Mouse (Mus musculus) hindbrain, postnatal 0 days (tissue): ENCODE results near the gene Zfp64. TPM values are rescaled to one million over a fixed set of nuclear protein-coding genes. Genes with fewer than 3 reads are reported as not detected.
A peak's percentile ranks its signal among the peaks of the same experiment; 100 is the strongest.

Experiments
- ATAC-seq: fragments of 200-750 bp; cut with Nextera tagmentation; 2 replicates; pipeline ENCODE4 v1.8.0; 2017; ENCODE audit warnings: mild to moderate bottlenecking, moderate TSS enrichment, moderate library complexity
- DNase-seq: peaks from one replicate; pipeline ENCODE4 v3.0.0-alpha.2; 2015; ENCODE audit warnings: low spot score
- H3K27ac ChIP-seq: fragments of 300-500 bp; sonication (generic); 2 replicates; pipeline ENCODE4 v1.5.1; 2014; ENCODE audit warnings: mild to moderate bottlenecking
- H3K27me3 ChIP-seq: fragments of 300-500 bp; sonication (generic); 2 replicates; pipeline ENCODE4 v1.6.1; 2014; ENCODE audit warnings: low read length, mixed read lengths; ENCODE audit not compliant: insufficient read depth
- H3K36me3 ChIP-seq: fragments of 300-500 bp; sonication (generic); 2 replicates; pipeline ENCODE4 v1.6.1; 2014; ENCODE audit warnings: low read length, mixed read lengths; ENCODE audit not compliant: insufficient read depth
- H3K4me1 ChIP-seq: fragments of 300-500 bp; sonication (generic); 2 replicates; pipeline ENCODE4 v1.6.1; 2014; ENCODE audit warnings: antibody characterized with exemption, low read length, mixed read lengths; ENCODE audit not compliant: insufficient read depth
- H3K4me2 ChIP-seq: fragments of 300-500 bp; sonication (generic); 2 replicates; pipeline ENCODE4 v1.6.1; 2014; ENCODE audit warnings: low read depth, mild to moderate bottlenecking, low read length, moderate library complexity, mixed read lengths
- H3K4me3 ChIP-seq: fragments of 300-500 bp; sonication (generic); 2 replicates; pipeline ENCODE4 v1.5.1; 2014; ENCODE audit warnings: low read length
- H3K9ac ChIP-seq: fragments of 300-500 bp; sonication (generic); replicated peaks from 2 replicates; pipeline ENCODE4 v1.6.1; 2014; ENCODE audit warnings: mild to moderate bottlenecking, low read length, moderate library complexity, mixed read lengths
- H3K9me3 ChIP-seq: fragments of 300-500 bp; sonication (generic); 2 replicates; pipeline ENCODE4 v1.6.1; 2016; ENCODE audit warnings: low read length, mixed read lengths
- CTCF ChIP-seq: IDR thresholded peaks from 2 replicates; pipeline ENCODE4 v1.5.1; 2016; ENCODE audit warnings: antibody characterized with exemption, control low read depth, low read depth
- WGBS: fragments of 180-500 bp; shearing (Covaris S2); extraction: QIAGEN DNeasy Blood & Tissue Kit; methylation state at CpG from one replicate; pipeline ENCODE4 v1.1.7; 2014; 5-methylcytosine and 5-hydroxymethylcytosine counted together
- polyA plus RNA-seq: library from polyadenylated mRNA; unstranded; fragments of >200 nt; fragmentation: Nextera tagmentation; extraction: Ambion mirVana; gene quantifications from 2 replicates; pipeline ENCODE4 v1.2.1, GENCODE M21; 2015
- total RNA-seq: library from RNA; depleted of rRNA; stranded (reverse); fragments of >200 nt; gene quantifications from 2 replicates; pipeline ENCODE4 v1.2.3, GENCODE M21; 2014

Gene Zfp64
- total and polyA plus RNA-seq, 2 experiments from 2014 or later, result 27.5 to 44.3 TPM

- H3K27ac ChIP-seq, result no peak overlapping the region
- 86% methylated on average over 35 of the region's 35 CpGs for WGBS
- no peaks in the 10 kb centered on the region for H3K4me1 ChIP-seq
- peaks cover 34% of the 10 kb centered on the region for H3K36me3 ChIP-seq
- H3K27me3 ChIP-seq, result no peaks in the 10 kb centered on the region
- no peak overlapping the region for H3K4me3 ChIP-seq
- no peak for DNase-seq
- ATAC-seq, result no peak
- TF ChIP-seq CTCF, result no peak
- H3K9me3 ChIP-seq, result no peaks in the 10 kb centered on the region
- no peak overlapping the region for H3K4me2 ChIP-seq
- no peak overlapping the region for H3K9ac ChIP-seq
Measured at GRCm38 (mm10) chr2:168935165-168935564, 20.2 kb downstream of the Zfp64 start.

- no peak overlapping the region for H3K27ac ChIP-seq
- no peaks in the 10 kb centered on the region for H3K9me3 ChIP-seq
- H3K27me3 ChIP-seq, result no peaks in the 10 kb centered on the region
- WGBS, result 92% methylated on average over 14 of the region's 14 CpGs
- H3K36me3 ChIP-seq, result peaks cover 26% of the 10 kb centered on the region
- no peaks in the 10 kb centered on the region for H3K4me1 ChIP-seq
- no peak for TF ChIP-seq CTCF
- no peak for DNase-seq
- H3K9ac ChIP-seq, result no peak overlapping the region
- ATAC-seq, result no peak
- no peak overlapping the region for H3K4me2 ChIP-seq
- no peak overlapping the region for H3K4me3 ChIP-seq
Measured at GRCm38 (mm10) chr2:168931686-168932085, 23.7 kb downstream of the Zfp64 start.

- whole genome bisulfite sequencing, result 32% methylated on average over 10 of the region's 10 CpGs
- ATAC-seq (no peak), DNase-seq (peak; percentile 79)
- Histone ChIP-seq H3K4me2 (no peak overlapping the region), H3K27me3 (no peaks in the 10 kb centered on the region), H3K9me3 (no peaks in the 10 kb centered on the region), H3K27ac (no peak overlapping the region), H3K9ac (no peak overlapping the region), H3K36me3 (peaks cover 24% of the 10 kb centered on the region; the same call in 1 of the 2 replicates), H3K4me1 (no peaks in the 10 kb centered on the region), H3K4me3 (no peak overlapping the region)
- peak; percentile 79 for TF ChIP-seq CTCF
Measured at GRCm38 (mm10) chr2:168929691-168930090, 25.7 kb downstream of the Zfp64 start.

GRCm38 (mm10) chr2:168927401-168927800 is 28.0 kb downstream of the Zfp64 start:
- Histone ChIP-seq H3K27ac (no peak overlapping the region), H3K4me2 (no peak overlapping the region), H3K4me3 (no peak overlapping the region), H3K9ac (no peak overlapping the region), H3K36me3 (peaks cover 12% of the 10 kb centered on the region; the same call in 1 of the 2 replicates), H3K27me3 (no peaks in the 10 kb centered on the region), H3K4me1 (no peaks in the 10 kb centered on the region), H3K9me3 (no peaks in the 10 kb centered on the region)
- ATAC-seq (no peak), DNase-seq (no peak)
- TF ChIP-seq CTCF, result no peak
- 83% methylated on average over 7 of the region's 7 CpGs for WGBS

GRCm38 (mm10) chr2:168926257-168926810 is 29.1 kb downstream of the Zfp64 start:
- WGBS, result 75% methylated on average over 37 of the region's 37 CpGs
- peak; percentile 14; the same call in 1 of the 2 replicates for TF ChIP-seq CTCF
- no peaks in the 10 kb centered on the region for H3K4me1 ChIP-seq
- H3K4me3 ChIP-seq, result no peak overlapping the region
- H3K4me2 ChIP-seq, result no peak overlapping the region
- H3K36me3 ChIP-seq, result peaks cover 10% of the 10 kb centered on the region; the same call in 1 of the 2 replicates
- no peak overlapping the region for H3K27ac ChIP-seq
- no peaks in the 10 kb centered on the region for H3K27me3 ChIP-seq
- ATAC-seq (no peak; the same call in 1 of the 2 replicates), DNase-seq (peak; percentile 61)
- H3K9me3 ChIP-seq, result no peaks in the 10 kb centered on the region
- no peak overlapping the region for H3K9ac ChIP-seq

- ATAC-seq, result no peak
- no peak overlapping the region for H3K27ac ChIP-seq
- WGBS, result 6% methylated on average over 9 of the region's 9 CpGs
Measured at GRCm38 (mm10) chr2:168923706-168924105, 31.7 kb downstream of the Zfp64 start.

GRCm38 (mm10) chr2:168922466-168922865 is 32.9 kb downstream of the Zfp64 start:
- ATAC-seq, result no peak
- 86% methylated on average over 5 of the region's 5 CpGs for WGBS
- no peak overlapping the region for H3K4me3 ChIP-seq

More at GRCm38 (mm10) chr2:168923706-168924105, 31.7 kb downstream of the Zfp64 start:
- TF ChIP-seq CTCF, result peak; percentile 85
- H3K27me3 ChIP-seq, result no peaks in the 10 kb centered on the region
- peaks cover 7% of the 10 kb centered on the region; the same call in 1 of the 2 replicates for H3K36me3 ChIP-seq
- no peak overlapping the region for H3K9ac ChIP-seq
- no peaks in the 10 kb centered on the region for H3K4me1 ChIP-seq
- no peak overlapping the region for H3K4me3 ChIP-seq
- no peaks in the 10 kb centered on the region for H3K9me3 ChIP-seq
- H3K4me2 ChIP-seq, result no peak overlapping the region
- peak; percentile 80 for DNase-seq

More at GRCm38 (mm10) chr2:168922466-168922865, 32.9 kb downstream of the Zfp64 start:
- Histone ChIP-seq H3K27ac (no peak overlapping the region), H3K9me3 (no peaks in the 10 kb centered on the region), H3K4me1 (no peaks in the 10 kb centered on the region), H3K27me3 (no peaks in the 10 kb centered on the region), H3K9ac (no peak overlapping the region), H3K36me3 (peaks cover 7% of the 10 kb centered on the region; the same call in 1 of the 2 replicates), H3K4me2 (no peak overlapping the region)
- peak; percentile 55 for TF ChIP-seq CTCF
- no peak for DNase-seq
